Mouse (Mus musculus) urinary bladder, postnatal 36 days (tissue): ENCODE data around the gene Ppox.
A peak's percentile ranks its signal among the peaks of the same experiment; 100 is the strongest.

Experiments used
- DNase-seq, 2 experiments: peaks; one replicate each; pipeline ENCODE4 v3.0.0; 2022; ENCODE audit warnings: low spot score in 2 of 2, mixed read lengths in 1 of 2

Ppox gene

GRCm38 (mm10) chr1:171285096-171285892, 4.3 kb upstream of the Ppox start:
- DNase-seq = no peak

GRCm38 (mm10) chr1:171284491-171284890, 3.5 kb upstream of the Ppox start:
- DNase-seq = no peak

- no peak for DNase-seq
Observed at GRCm38 (mm10) chr1:171283188-171284160, 2.5 kb upstream of the Ppox start.

- DNase-seq = no peak
Observed at GRCm38 (mm10) chr1:171282086-171282805, 1.3 kb upstream of the Ppox start.

- DNase-seq = peak; percentile 77 to 84
Observed at GRCm38 (mm10) chr1:171281528-171281923, 540 bp upstream of the Ppox start.

GRCm38 (mm10) chr1:171280250-171280915, 603 bp downstream of the Ppox start:
- peak in 1 of 2 experiments; percentile 5 for DNase-seq

- no peak for DNase-seq
Observed at GRCm38 (mm10) chr1:171279721-171280120, 1.3 kb downstream of the Ppox start.

- DNase-seq = no peak
Observed at GRCm38 (mm10) chr1:171279012-171279705, 1.8 kb downstream of the Ppox start.

- DNase-seq = no peak
Observed at GRCm38 (mm10) chr1:171278436-171278835, 2.5 kb downstream of the Ppox start.

GRCm38 (mm10) chr1:171277736-171278135, 3.2 kb downstream of the Ppox start:
- no peak for DNase-seq

- no peak for DNase-seq
Observed at GRCm38 (mm10) chr1:171276110-171276748, 4.8 kb downstream of the Ppox start.

- peak in 1 of 2 experiments; percentile 53 for DNase-seq
Observed at GRCm38 (mm10) chr1:171275144-171275734, 5.7 kb downstream of the Ppox start.

- DNase-seq = no peak
Observed at GRCm38 (mm10) chr1:171274171-171274570, 6.8 kb downstream of the Ppox start.

- no peak for DNase-seq
Observed at GRCm38 (mm10) chr1:171272086-171272485, 8.9 kb downstream of the Ppox start.

- no peak for DNase-seq
Observed at GRCm38 (mm10) chr1:171271622-171272021, 9.4 kb downstream of the Ppox start.

- no peak for DNase-seq
Observed at GRCm38 (mm10) chr1:171271196-171271595, 9.8 kb downstream of the Ppox start.

GRCm38 (mm10) chr1:171270573-171270900, 10.4 kb downstream of the Ppox start:
- DNase-seq = peak; percentile 55 to 63

GRCm38 (mm10) chr1:171269848-171270572, 11.0 kb downstream of the Ppox start, which contains the start of gene B4galt3:
Gene B4galt3, plus strand, starts transcription at chr1:171270328.
- peak; percentile 97 for DNase-seq

GRCm38 (mm10) chr1:171268341-171268740, 12.6 kb downstream of the Ppox start:
- no peak for DNase-seq
